Comparison of ENCODE assay signal across 13 mouse cellular contexts in genomic region chr15:100066702-100067101, GRCm38 (mm10). TPM values are rescaled to one million over a fixed set of nuclear protein-coding genes. Genes with fewer than 3 reads are reported as not detected.
DNase-seq lines count a peak whose midpoint lies in the region; ATAC-seq and TF ChIP-seq lines count a peak whose summit lies in the region.
"Had no signal": no experiment of that assay in that cellular context is flagged by ENCODE, and none has a peak within 500 bp of the region (broad histone marks: within the 10 kb centered on the region; RNA-seq: fewer than 3 reads in every experiment).

No protein-coding gene starts in this region.

- no peak overlapping the region for H3K9ac ChIP-seq in heart, embryonic 15.5 days
- H3K9ac ChIP-seq in neural tube, embryonic 13.5 days, result no peak overlapping the region
- H3K9ac ChIP-seq in neural tube, embryonic 15.5 days (replicated peaks), result no peak overlapping the region
- no peak overlapping the region for H3K9ac ChIP-seq in kidney, embryonic 14.5 days (ENCODE audit: low read depth, low read length)
- H3K9ac ChIP-seq in stomach, postnatal 0 days (ENCODE audit: low read length), result no peak overlapping the region

- ATAC-seq in heart, embryonic 15.5 days (replicated peaks; ENCODE audit: insufficient number of reproducible peaks, insufficient read depth, low FRiP score, low read depth), result no peak
- ATAC-seq in neural tube, embryonic 13.5 days (ENCODE audit: low read depth), result no peak
- no peak for ATAC-seq in neural tube, embryonic 15.5 days (ENCODE audit: low FRiP score)
- no peak for ATAC-seq in kidney, embryonic 14.5 days (ENCODE audit: low FRiP score, low TSS enrichment)
- peak; percentile 54; the same call in 1 of the 2 replicates for ATAC-seq in stomach, postnatal 0 days (ENCODE audit: low FRiP score, low TSS enrichment)
- ATAC-seq: hindbrain, postnatal 0 days had no signal

- DNase-seq in heart, postnatal 4 days, result no peak
- DNase-seq in stomach, postnatal 0 days (ENCODE audit: low spot score), result peak; percentile 41
- DNase-seq in frontal cortex, adult 2 months (ENCODE audit: extremely low spot score in 1 of 2, low spot score in 1 of 2), result no peak
- no peak for DNase-seq in left cerebral cortex, adult 11 months (ENCODE audit: low spot score)
- DNase-seq: cerebellum, adult 9-11 months; gastrocnemius, postnatal 10 days had no signal

- no peaks in the 10 kb centered on the region for H3K9me3 ChIP-seq in heart, embryonic 15.5 days (replicated peaks)
- no peaks in the 10 kb centered on the region for H3K9me3 ChIP-seq in neural tube, embryonic 13.5 days
- no peaks in the 10 kb centered on the region for H3K9me3 ChIP-seq in neural tube, embryonic 15.5 days (replicated peaks)
- no peaks in the 10 kb centered on the region for H3K9me3 ChIP-seq in kidney, embryonic 14.5 days (ENCODE audit: control insufficient read depth, low read length)
- H3K9me3 ChIP-seq in stomach, postnatal 0 days (ENCODE audit: control insufficient read depth, low read length), result no peaks in the 10 kb centered on the region
- H3K9me3 ChIP-seq: megakaryocyte, embryonic 14.5 days had no signal

- WGBS in heart, embryonic 15.5 days, result 61% methylated on average over 9 of the region's 9 CpGs
- WGBS in neural tube, embryonic 13.5 days, result 26% methylated on average over 9 of the region's 9 CpGs
- WGBS in neural tube, embryonic 15.5 days, result 17% methylated on average over 9 of the region's 9 CpGs
- WGBS in kidney, embryonic 14.5 days, result 49% methylated on average over 9 of the region's 9 CpGs
- 45% methylated on average over 9 of the region's 9 CpGs for WGBS in stomach, postnatal 0 days

- H3K4me2 ChIP-seq in heart, embryonic 15.5 days, result peak overlapping the region; percentile 25; the same call in 1 of the 2 replicates
- no peak overlapping the region for H3K4me2 ChIP-seq in neural tube, embryonic 13.5 days
- H3K4me2 ChIP-seq in neural tube, embryonic 15.5 days, result no peak overlapping the region
- H3K4me2 ChIP-seq in kidney, embryonic 14.5 days (replicated peaks; ENCODE audit: low read depth, low read length), result no peak overlapping the region
- H3K4me2 ChIP-seq in stomach, postnatal 0 days (replicated peaks; ENCODE audit: low read depth), result peak overlapping the region; percentile 4; the same call in 1 of the 2 replicates
- H3K4me2 ChIP-seq: heart, embryonic 11.5 days had no signal

- H3K27me3 ChIP-seq in heart, embryonic 15.5 days, result no peaks in the 10 kb centered on the region
- H3K27me3 ChIP-seq in neural tube, embryonic 13.5 days, result no peaks in the 10 kb centered on the region
- H3K27me3 ChIP-seq in neural tube, embryonic 15.5 days (replicated peaks), result no peaks in the 10 kb centered on the region
- H3K27me3 ChIP-seq in kidney, embryonic 14.5 days (ENCODE audit: control insufficient read depth, insufficient read depth, low read length), result no peaks in the 10 kb centered on the region
- H3K27me3 ChIP-seq in stomach, postnatal 0 days (ENCODE audit: control insufficient read depth, insufficient read depth, low read length), result no peaks in the 10 kb centered on the region
- H3K27me3 ChIP-seq: megakaryocyte, embryonic 14.5 days had no signal

- no peak overlapping the region for H3K4me3 ChIP-seq in heart, embryonic 15.5 days
- no peak overlapping the region for H3K4me3 ChIP-seq in neural tube, embryonic 13.5 days
- H3K4me3 ChIP-seq in neural tube, embryonic 15.5 days (replicated peaks), result no peak overlapping the region
- no peak overlapping the region for H3K4me3 ChIP-seq in kidney, embryonic 14.5 days (ENCODE audit: low read length)
- H3K4me3 ChIP-seq in stomach, postnatal 0 days (ENCODE audit: low read depth, low read length), result no peak overlapping the region
- H3K4me3 ChIP-seq: megakaryocyte, embryonic 14.5 days had no signal

- no peak for TF ChIP-seq EP300 in stomach, postnatal 0 days (optimal IDR thresholded peaks at IDR 0.05)

- peaks cover 14% of the 10 kb centered on the region for H3K4me1 ChIP-seq in heart, embryonic 15.5 days (replicated peaks)
- peaks cover 48% of the 10 kb centered on the region for H3K4me1 ChIP-seq in neural tube, embryonic 13.5 days (replicated peaks)
- peaks cover 22% of the 10 kb centered on the region for H3K4me1 ChIP-seq in neural tube, embryonic 15.5 days
- H3K4me1 ChIP-seq in kidney, embryonic 14.5 days (ENCODE audit: control insufficient read depth, insufficient read depth, low read length), result peaks cover 5% of the 10 kb centered on the region; the same call in 1 of the 2 replicates
- H3K4me1 ChIP-seq in stomach, postnatal 0 days (replicated peaks; ENCODE audit: control insufficient read depth, insufficient read depth), result no peaks in the 10 kb centered on the region
- H3K4me1 ChIP-seq: megakaryocyte, embryonic 14.5 days had no signal

- peak overlapping the region; percentile 27; the same call in 1 of the 2 replicates for H3K27ac ChIP-seq in heart, embryonic 15.5 days
- H3K27ac ChIP-seq in neural tube, embryonic 13.5 days (replicated peaks), result 0 out of 2 replicates have a peak overlapping the region, but pooled peaks have one; percentile 5
- H3K27ac ChIP-seq in neural tube, embryonic 15.5 days (replicated peaks), result no peak overlapping the region
- H3K27ac ChIP-seq in kidney, embryonic 14.5 days (ENCODE audit: low read depth, low read length), result peak overlapping the region; percentile 2; the same call in 1 of the 2 replicates
- peak overlapping the region; percentile 56; the same call in 1 of the 2 replicates for H3K27ac ChIP-seq in stomach, postnatal 0 days (replicated peaks)
- H3K27ac ChIP-seq: hindbrain, postnatal 0 days had no signal

- no peak for TF ChIP-seq CTCF in stomach, postnatal 0 days (IDR thresholded peaks at IDR 0.05; ENCODE audit: low read depth)

- H3K36me3 ChIP-seq in heart, embryonic 15.5 days, result no peaks in the 10 kb centered on the region
- H3K36me3 ChIP-seq in neural tube, embryonic 13.5 days, result no peaks in the 10 kb centered on the region
- H3K36me3 ChIP-seq in neural tube, embryonic 15.5 days, result no peaks in the 10 kb centered on the region
- H3K36me3 ChIP-seq in kidney, embryonic 14.5 days (ENCODE audit: control insufficient read depth, insufficient read depth, low read length), result no peaks in the 10 kb centered on the region
- H3K36me3 ChIP-seq in stomach, postnatal 0 days (ENCODE audit: control insufficient read depth, insufficient read depth, low read length), result no peaks in the 10 kb centered on the region

RNA-seq across cellular contexts. Expression of gene Dip2b, which starts 28.2 kb away (rescaled TPM):
- polyA plus RNA-seq in heart, embryonic 15.5 days (2015; fragmentation: Nextera tagmentation; extraction: Ambion mirVana), result 11.4 and 13.7 TPM in 2 replicates
- 10 to 100 TPM; 38.7 to 39.2 TPM for total RNA-seq in heart, postnatal 4 days (2021)
- 18.4 and 18.5 TPM in 2 replicates for polyA plus RNA-seq in neural tube, embryonic 13.5 days (2015; fragmentation: Nextera tagmentation; extraction: Ambion mirVana)
- polyA plus RNA-seq in neural tube, embryonic 15.5 days (2015; fragmentation: Nextera tagmentation; extraction: Ambion mirVana), result 13.8 and 14.0 TPM in 2 replicates
- polyA plus RNA-seq in kidney, embryonic 14.5 days (2014; fragmentation: Nextera tagmentation; extraction: Ambion mirVana), result 15.2 and 20.7 TPM in 2 replicates
- polyA plus RNA-seq in stomach, postnatal 0 days (2015; fragmentation: Nextera tagmentation; extraction: Ambion mirVana), result 5.2 TPM in 2 replicates
- polyA plus RNA-seq in frontal cortex, adult 2 months (2012; rRNA removed), result 30.7 and 31.9 TPM in 2 replicates

Comparison
In these comparisons a context has a peak if more than half of its experiments do, and no peak if none do; other contexts are left out.
1. H3K4me2 ChIP-seq: peak in heart, embryonic 15.5 days (single experiment) and stomach, postnatal 0 days (single experiment); none in neural tube, embryonic 13.5 days (single experiment), neural tube, embryonic 15.5 days (single experiment) and kidney, embryonic 14.5 days (single experiment).